Mouse (Mus musculus) C3H10T1/2 (cell line): ENCODE measurements around the gene Dusp5. TPM values are rescaled to one million over a fixed set of nuclear protein-coding genes. Genes with fewer than 3 reads are reported as not detected.

ENCODE experiments used
- polyA plus RNA-seq, 2 experiments: library from polyadenylated mRNA; unstranded; fragments of >200 nt; fragmentation: generic; extraction: Trizol; gene quantifications; one replicate each; pipeline ENCODE4 v1.2.1; 2012; ENCODE audit warnings: missing spikeins in 2 of 2

Dusp5 gene
- 10 to 100 TPM in 1 of 2 experiments, 1 to 10 TPM in 1; 7.8 to 12.3 TPM for polyA plus RNA-seq

GRCm38 (mm10) chr19:53528752-53529454 is at the start of gene Dusp5:
TSS of gene Dusp5 (plus strand) at chr19:53529109.

GRCm38 (mm10) chr19:53588968-53589367 is 60.1 kb downstream of the Dusp5 start, which contains the start of gene Nutf2-ps1:
TSS of gene Nutf2-ps1 (minus strand) at chr19:53589068.

Other genes with a start within 250 kb of the Dusp5 start
- 10 to 100 TPM in 1 of 2 experiments, 1 to 10 TPM in 1; 2.1 to 18.1 TPM for gene Mxi1, start 218.6 kb upstream of the Dusp5 start, polyA plus RNA-seq
- gene Gm10197, start 157.3 kb upstream of the Dusp5 start, polyA plus RNA-seq: not detected
- gene Smndc1, start 138.5 kb upstream of the Dusp5 start, polyA plus RNA-seq: 10 to 100 TPM in 1 of 2 experiments, 1 to 10 TPM in 1; 8.0 to 21.1 TPM
- 10 to 100 TPM; 16.7 to 32.8 TPM for gene Nutf2-ps1, start 60.0 kb downstream of the Dusp5 start, polyA plus RNA-seq
- gene Smc3, start 71.3 kb downstream of the Dusp5 start, polyA plus RNA-seq: 1 to 10 TPM; 1.9 to 7.8 TPM
- under 1 TPM; 0.01 to 0.12 TPM for gene Rbm20, start 148.2 kb downstream of the Dusp5 start, polyA plus RNA-seq